In genomic region chr5:115507981-115508858, GRCm38 (mm10) we compare ENCODE assay signal across 8 mouse cellular contexts. TPM values are rescaled to one million over a fixed set of nuclear protein-coding genes. Genes with fewer than 3 reads are reported as not detected.
DNase-seq lines count a peak whose midpoint lies in the region; ATAC-seq and TF ChIP-seq lines count a peak whose summit lies in the region.

No protein-coding gene starts in this region.

- peak overlapping the region; percentile 99 for H3K9ac ChIP-seq in heart, adult 2 months (ENCODE audit: low read depth, low read length)
- peak overlapping the region; percentile 91 for H3K9ac ChIP-seq in limb, embryonic 12.5 days (replicated peaks)
- peak overlapping the region; percentile 94 for H3K9ac ChIP-seq in midbrain, embryonic 16.5 days (ENCODE audit: low read depth, low read length)

- H3K27me3 ChIP-seq in heart, adult 2 months (ENCODE audit: control insufficient read depth, insufficient read depth, low read length), result no peaks in the 10 kb centered on the region
- no peaks in the 10 kb centered on the region for H3K27me3 ChIP-seq in limb, embryonic 12.5 days
- no peaks in the 10 kb centered on the region for H3K27me3 ChIP-seq in midbrain, embryonic 16.5 days (ENCODE audit: control insufficient read depth, insufficient read depth, low read depth, low read length)

- no peak for TF ChIP-seq POLR2A in heart, adult 2 months (IDR thresholded peaks at IDR 0.05; ENCODE audit: insufficient read depth, low read depth, low read length)

- peak overlapping the region; percentile 96 for H3K4me3 ChIP-seq in heart, adult 2 months
- peak overlapping the region; percentile 95 for H3K4me3 ChIP-seq in limb, embryonic 12.5 days (replicated peaks)
- peak overlapping the region; percentile 92 for H3K4me3 ChIP-seq in midbrain, embryonic 16.5 days (ENCODE audit: low read depth, low read length)

- peaks cover 15% of the 10 kb centered on the region for H3K4me1 ChIP-seq in heart, adult 2 months (ENCODE audit: control insufficient read depth, insufficient read depth, low read length)
- H3K4me1 ChIP-seq in limb, embryonic 12.5 days (replicated peaks), result peaks cover 42% of the 10 kb centered on the region
- peaks cover 33% of the 10 kb centered on the region for H3K4me1 ChIP-seq in midbrain, embryonic 16.5 days (ENCODE audit: control insufficient read depth, insufficient read depth, low read length)

- no peaks in the 10 kb centered on the region for H3K9me3 ChIP-seq in limb, embryonic 12.5 days
- no peaks in the 10 kb centered on the region for H3K9me3 ChIP-seq in midbrain, embryonic 16.5 days (replicated peaks; ENCODE audit: control insufficient read depth, low read length, poor library complexity, severe bottlenecking)

- peaks cover 18% of the 10 kb centered on the region for H3K79me2 ChIP-seq in heart, adult 2 months (replicated peaks; ENCODE audit: control insufficient read depth, insufficient read depth, low read length)

- H3K36me3 ChIP-seq in heart, adult 2 months (ENCODE audit: control insufficient read depth, insufficient read depth, low read length), result no peaks in the 10 kb centered on the region
- H3K36me3 ChIP-seq in limb, embryonic 12.5 days, result peaks cover 4% of the 10 kb centered on the region; the same call in 1 of the 2 replicates
- no peaks in the 10 kb centered on the region for H3K36me3 ChIP-seq in midbrain, embryonic 16.5 days (ENCODE audit: control insufficient read depth, insufficient read depth, low read length)

- intact Hi-C loops in heart, adult 2 months (cut with DNase I), result loop anchor here (2.0 kb wide), 1 partner anchor 15 kb away; no protein-coding TSS in a partner anchor

- peak overlapping the region; percentile 93 for H3K4me2 ChIP-seq in limb, embryonic 12.5 days
- H3K4me2 ChIP-seq in midbrain, embryonic 16.5 days (ENCODE audit: low read length), result peak overlapping the region; percentile 92

- TF ChIP-seq EP300 in heart, adult 2 months (IDR thresholded peaks at IDR 0.05; ENCODE audit: insufficient read depth, low read depth, low read length), result no peak

- TF ChIP-seq CTCF in heart, adult 2 months (IDR thresholded peaks at IDR 0.05), result no peak

- no peak for ATAC-seq in limb, embryonic 12.5 days (ENCODE audit: insufficient number of reproducible peaks, insufficient read depth, low FRiP score, low TSS enrichment, low read depth)
- ATAC-seq in midbrain, embryonic 16.5 days, result no peak
- no peak for ATAC-seq in monocyte, adult 5-6 weeks (replicated peaks; ENCODE audit: insufficient number of reproducible peaks, low FRiP score, low TSS enrichment, poor library complexity, severe bottlenecking)

- peak overlapping the region; percentile 98 for H3K27ac ChIP-seq in heart, adult 2 months
- H3K27ac ChIP-seq in limb, embryonic 12.5 days, result peak overlapping the region; percentile 54
- H3K27ac ChIP-seq in midbrain, embryonic 16.5 days (ENCODE audit: low read length), result no peak overlapping the region

- WGBS in heart, adult 2 months, result 10% methylated on average over 18 of the region's 18 CpGs
- WGBS in limb, embryonic 12.5 days, result 54% methylated on average over 18 of the region's 18 CpGs
- 45% methylated on average over 18 of the region's 18 CpGs for WGBS in midbrain, embryonic 16.5 days

- peak; percentile 68 to 77 for DNase-seq in heart, adult 2 months
- no peak for DNase-seq in heart, adult 8-10 months (ENCODE audit: low spot score)
- DNase-seq in cerebellum, postnatal 25 days, result peak; percentile 85 to 89
- DNase-seq in heart, postnatal 4 days, result peak; percentile 71
- DNase-seq in layer of hippocampus, adult 11-12 months (ENCODE audit: low spot score), result no peak

RNA-seq across cellular contexts. Expression of gene Pxn, which starts 1.7 kb away (rescaled TPM):
- 10 to 100 TPM; 35.9 to 37.1 TPM for total RNA-seq in heart, adult 2 months (2021)
- polyA plus RNA-seq in heart, adult 2 months (2012; rRNA removed), result 51.9 and 56.5 TPM in 2 replicates
- total RNA-seq in heart, adult 8-10 months (2022), result 10 to 100 TPM; 31.2 to 43.4 (median 34.1) TPM
- total RNA-seq in heart, postnatal 4 days (2021), result 10 to 100 TPM; 62.9 to 66.0 TPM
- polyA plus RNA-seq in limb, embryonic 12.5 days (2016; fragmentation: Nextera tagmentation; extraction: Ambion mirVana), result 40.3 and 47.1 TPM in 2 replicates
- 18.3 and 18.5 TPM in 2 replicates for polyA plus RNA-seq in midbrain, embryonic 16.5 days (2015; fragmentation: Nextera tagmentation; extraction: Ambion mirVana)
- total RNA-seq in monocyte, adult 5-6 weeks (2017), result 85.9 to 113 TPM (median 106 TPM) in 3 replicates

RNA-seq across cellular contexts. Expression of gene Sirt4, which starts 23.7 kb away (rescaled TPM):
- 10 to 100 TPM; 15.3 to 18.8 TPM for total RNA-seq in heart, adult 2 months (2021)
- 25.1 and 31.3 TPM in 2 replicates for polyA plus RNA-seq in heart, adult 2 months (2012; rRNA removed)
- 10 to 100 TPM; 17.9 to 21.4 (median 19.6) TPM for total RNA-seq in heart, adult 8-10 months (2022)
- 10 to 100 TPM; 10.5 to 12.7 TPM for total RNA-seq in heart, postnatal 4 days (2021)
- polyA plus RNA-seq in limb, embryonic 12.5 days (2016; fragmentation: Nextera tagmentation; extraction: Ambion mirVana), result 21.9 and 24.9 TPM in 2 replicates
- 32.3 and 32.7 TPM in 2 replicates for polyA plus RNA-seq in midbrain, embryonic 16.5 days (2015; fragmentation: Nextera tagmentation; extraction: Ambion mirVana)
- total RNA-seq in monocyte, adult 5-6 weeks (2017), result 5.2 to 10.7 TPM (median 7.8 TPM) in 3 replicates

RNA-seq across cellular contexts. Expression of gene Pla2g1b, which starts 42.2 kb away (rescaled TPM):
- not detected for total RNA-seq in heart, adult 2 months (2021)
- not detected in 2 replicates for polyA plus RNA-seq in heart, adult 2 months (2012; rRNA removed)
- not detected for total RNA-seq in heart, adult 8-10 months (2022)
- not detected for total RNA-seq in heart, postnatal 4 days (2021)
- not detected in 2 replicates for polyA plus RNA-seq in limb, embryonic 12.5 days (2016; fragmentation: Nextera tagmentation; extraction: Ambion mirVana)
- not detected in 2 replicates for polyA plus RNA-seq in midbrain, embryonic 16.5 days (2015; fragmentation: Nextera tagmentation; extraction: Ambion mirVana)
- total RNA-seq in monocyte, adult 5-6 weeks (2017), result not detected in 3 replicates

RNA-seq across cellular contexts. Expression of gene Rplp0, which starts 51.0 kb away (rescaled TPM):
- total RNA-seq in heart, adult 2 months (2021), result 100 to 1,000 TPM; 587 to 705 TPM
- 1,240 and 1,274 TPM in 2 replicates for polyA plus RNA-seq in heart, adult 2 months (2012; rRNA removed)
- 100 to 1,000 TPM; 591 to 710 (median 629) TPM for total RNA-seq in heart, adult 8-10 months (2022)
- 100 to 1,000 TPM; 852 to 919 TPM for total RNA-seq in heart, postnatal 4 days (2021)
- polyA plus RNA-seq in limb, embryonic 12.5 days (2016; fragmentation: Nextera tagmentation; extraction: Ambion mirVana), result 1,237 and 1,243 TPM in 2 replicates
- 794 and 826 TPM in 2 replicates for polyA plus RNA-seq in midbrain, embryonic 16.5 days (2015; fragmentation: Nextera tagmentation; extraction: Ambion mirVana)
- total RNA-seq in monocyte, adult 5-6 weeks (2017), result 991 to 1,396 TPM (median 1,306 TPM) in 3 replicates

RNA-seq across cellular contexts. Expression of gene Gcn1l1, which starts 56.8 kb away (rescaled TPM):
- total RNA-seq in heart, adult 2 months (2021), result 10 to 100 TPM; 34.2 to 40.1 TPM
- polyA plus RNA-seq in heart, adult 2 months (2012; rRNA removed), result 21.5 and 34.6 TPM in 2 replicates
- total RNA-seq in heart, adult 8-10 months (2022), result 10 to 100 TPM; 35.7 to 41.6 (median 39.3) TPM
- 10 to 100 TPM; 52.7 to 56.7 TPM for total RNA-seq in heart, postnatal 4 days (2021)
- polyA plus RNA-seq in limb, embryonic 12.5 days (2016; fragmentation: Nextera tagmentation; extraction: Ambion mirVana), result 55.4 and 57.4 TPM in 2 replicates
- 45.1 and 46.7 TPM in 2 replicates for polyA plus RNA-seq in midbrain, embryonic 16.5 days (2015; fragmentation: Nextera tagmentation; extraction: Ambion mirVana)
- 16.9 to 37.5 TPM (median 22.8 TPM) in 3 replicates for total RNA-seq in monocyte, adult 5-6 weeks (2017)

Comparison
In these comparisons a context has a peak if more than half of its experiments do, and no peak if none do; other contexts are left out.
1. DNase-seq: peak in heart, adult 2 months (2 of 2), cerebellum, postnatal 25 days (2 of 2) and heart, postnatal 4 days (single experiment); none in heart, adult 8-10 months (single experiment) and layer of hippocampus, adult 11-12 months (single experiment).
2. Peak in every context shown above with its lines, with median percentiles within 50 percentile points of each other: H3K4me3 ChIP-seq and H3K9ac ChIP-seq.